Mouse (Mus musculus) liver, embryonic 13.5 days (tissue): ENCODE measurements around the gene Padi1. TPM values are rescaled to one million over a fixed set of nuclear protein-coding genes. Genes with fewer than 3 reads are reported as not detected.

Experiments used
- ATAC-seq: fragments of 200-750 bp; cut with Nextera tagmentation; 2 replicates; pipeline ENCODE4 v1.8.0; 2017; ENCODE audit warnings: low read depth, mild to moderate bottlenecking, moderate number of reproducible peaks, moderate library complexity
- DNase-seq: peaks from one replicate; pipeline ENCODE4 v3.0.0; 2022
- H3K27ac ChIP-seq: fragments of 300-500 bp; sonication (generic); 2 replicates; pipeline ENCODE4 v1.5.1; 2015; ENCODE audit warnings: moderate library complexity, mild to moderate bottlenecking, inconsistent platforms
- H3K27me3 ChIP-seq: fragments of 300-500 bp; sonication (generic); 2 replicates; pipeline ENCODE4 v1.6.1; 2015; ENCODE audit warnings: mild to moderate bottlenecking, inconsistent platforms
- H3K36me3 ChIP-seq: fragments of 300-500 bp; sonication (generic); 2 replicates; pipeline ENCODE4 v1.6.1; 2015; ENCODE audit warnings: mild to moderate bottlenecking, inconsistent platforms
- H3K4me1 ChIP-seq: fragments of 300-500 bp; sonication (generic); replicated peaks from 2 replicates; pipeline ENCODE4 v1.6.1; 2015; ENCODE audit warnings: inconsistent platforms
- H3K4me2 ChIP-seq: fragments of 300-500 bp; sonication (generic); 2 replicates; pipeline ENCODE4 v1.6.1; 2015; ENCODE audit warnings: inconsistent platforms, mild to moderate bottlenecking, moderate library complexity
- H3K4me3 ChIP-seq: fragments of 300-500 bp; sonication (generic); replicated peaks from 2 replicates; pipeline ENCODE4 v1.5.1; 2015; ENCODE audit warnings: mild to moderate bottlenecking, inconsistent platforms
- H3K9ac ChIP-seq: fragments of 300-500 bp; sonication (generic); 2 replicates; pipeline ENCODE4 v1.6.1; 2015; ENCODE audit warnings: mild to moderate bottlenecking, inconsistent platforms
- H3K9me3 ChIP-seq: fragments of 300-500 bp; sonication (generic); replicated peaks from 2 replicates; pipeline ENCODE4 v1.6.1; 2016; ENCODE audit warnings: inconsistent platforms
- WGBS: fragments of 180-500 bp; shearing (Covaris S2); methylation state at CpG from one replicate; pipeline ENCODE4 v1.1.7; 2015; ENCODE audit not compliant: insufficient replicate concordance; 5-methylcytosine and 5-hydroxymethylcytosine counted together
- polyA plus RNA-seq: library from polyadenylated mRNA; unstranded; fragments of >200 nt; fragmentation: Nextera tagmentation; extraction: Ambion mirVana; gene quantifications from 2 replicates; pipeline ENCODE4 v1.2.1, GENCODE M21; 2015

Gene Padi1
- polyA plus RNA-seq, 1 experiment from 2014 or later: 0.03 TPM

DNA sequence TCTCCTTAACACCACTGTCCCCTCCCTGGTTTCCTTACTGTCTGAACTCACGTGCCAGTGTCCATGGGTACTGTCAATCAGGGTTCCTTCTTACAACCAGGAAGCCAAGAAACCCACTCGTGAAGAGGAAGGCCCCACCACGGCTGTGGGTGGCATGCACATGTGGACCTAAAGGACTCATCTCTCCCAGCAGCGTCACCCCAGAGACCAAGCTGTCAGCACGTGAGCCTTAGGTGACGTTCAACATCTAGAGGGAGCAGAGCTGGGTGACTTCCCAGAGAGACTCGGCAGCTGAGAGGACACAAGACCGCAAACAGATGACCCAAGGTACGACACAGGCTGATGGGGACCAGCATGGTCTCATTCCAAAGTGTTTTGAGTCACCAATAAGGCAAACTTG, 31.9 kb upstream of the Padi1 start:
- DNase-seq (no peak), ATAC-seq (no peak)
- Histone ChIP-seq H3K4me2 (no peak overlapping the region), H3K9ac (no peak overlapping the region), H3K4me3 (no peak overlapping the region), H3K36me3 (no peaks in the 10 kb centered on the region), H3K9me3 (peaks cover 7% of the 10 kb centered on the region), H3K27ac (no peak overlapping the region), H3K27me3 (peaks cover 17% of the 10 kb centered on the region), H3K4me1 (peaks cover 11% of the 10 kb centered on the region)
- WGBS: 55% methylated on average over 9 of the region's 9 CpGs

DNA sequence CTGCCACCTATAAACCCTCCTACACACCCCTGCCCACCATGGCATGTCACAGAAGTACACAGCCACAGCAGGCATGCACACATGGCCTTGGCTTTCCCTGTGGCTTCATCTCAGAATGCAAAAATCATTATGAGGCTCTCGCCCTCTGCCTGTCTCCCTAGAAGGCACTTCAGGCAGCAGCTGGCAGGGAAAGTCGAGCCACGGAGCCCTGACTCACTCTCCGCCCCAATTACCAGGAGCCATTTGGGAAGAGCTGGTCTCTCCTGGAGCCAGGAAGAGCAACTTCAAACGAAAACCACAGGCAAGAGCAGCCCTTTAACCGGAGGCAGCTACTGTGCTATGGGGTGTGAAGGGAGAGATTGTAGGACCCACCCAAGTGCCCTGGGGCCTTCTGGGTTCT, 31.1 kb upstream of the Padi1 start:
- Histone ChIP-seq H3K36me3 (no peaks in the 10 kb centered on the region), H3K4me2 (no peak overlapping the region), H3K4me1 (peaks cover 18% of the 10 kb centered on the region), H3K9ac (no peak overlapping the region), H3K4me3 (no peak overlapping the region), H3K9me3 (no peaks in the 10 kb centered on the region), H3K27ac (no peak overlapping the region), H3K27me3 (peaks cover 17% of the 10 kb centered on the region)
- WGBS: 47% methylated on average over 6 of the region's 6 CpGs
- ATAC-seq: no peak
- no peak for DNase-seq

DNA sequence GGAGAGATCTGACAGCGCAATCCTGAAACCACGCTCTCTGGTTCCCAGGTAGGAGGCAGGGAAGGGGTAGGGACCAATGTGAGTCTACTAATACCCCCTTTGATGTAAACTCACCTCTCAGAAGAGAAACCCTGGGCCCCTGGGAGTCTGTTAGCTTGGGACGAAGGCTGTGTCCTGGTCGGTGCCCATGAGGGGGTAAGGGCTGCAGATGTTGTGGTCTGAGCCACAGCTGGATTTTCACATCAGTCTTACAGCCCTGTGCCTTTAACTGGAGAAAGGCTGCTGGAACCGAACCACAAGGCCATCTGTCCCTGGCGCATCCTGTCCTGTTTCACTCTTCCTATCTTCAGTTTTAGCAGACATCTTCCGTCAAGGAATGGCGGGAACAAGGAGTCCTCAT, 30.6 kb upstream of the Padi1 start:
- H3K4me3 ChIP-seq: no peak overlapping the region
- no peaks in the 10 kb centered on the region for H3K9me3 ChIP-seq
- no peak overlapping the region for H3K4me2 ChIP-seq
- peaks cover 21% of the 10 kb centered on the region for H3K4me1 ChIP-seq
- WGBS: 76% methylated on average over 8 of the region's 8 CpGs
- no peak for ATAC-seq
- H3K36me3 ChIP-seq: no peaks in the 10 kb centered on the region
- no peak for DNase-seq
- no peak overlapping the region for H3K9ac ChIP-seq
- no peak overlapping the region for H3K27ac ChIP-seq
- H3K27me3 ChIP-seq: peaks cover 15% of the 10 kb centered on the region

DNA sequence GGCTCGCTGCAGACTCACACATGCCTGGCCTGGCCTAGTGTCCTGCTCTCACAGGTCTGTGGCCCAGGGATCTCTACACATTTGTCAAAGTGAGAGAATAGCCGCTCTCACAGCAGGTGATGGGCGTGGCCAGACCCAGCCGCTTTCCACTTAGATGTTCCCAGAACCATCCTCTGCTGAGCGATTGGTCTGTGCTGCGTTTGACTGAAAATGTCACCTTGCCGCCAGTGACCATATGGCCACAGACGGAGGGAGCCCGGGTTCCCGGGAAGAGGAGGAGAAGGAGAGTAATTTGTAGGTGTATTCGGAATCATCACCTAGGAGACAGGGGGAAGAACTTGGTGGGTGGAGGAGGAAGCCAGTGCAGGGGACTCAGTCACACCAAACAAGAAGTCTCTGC, 27.4 kb upstream of the Padi1 start:
- ATAC-seq (no peak; the same call in 1 of the 2 replicates), DNase-seq (no peak)
- Histone ChIP-seq H3K27me3 (peaks cover 42% of the 10 kb centered on the region), H3K4me2 (no peak overlapping the region), H3K9ac (no peak overlapping the region), H3K36me3 (no peaks in the 10 kb centered on the region), H3K4me3 (no peak overlapping the region), H3K9me3 (no peaks in the 10 kb centered on the region), H3K27ac (no peak overlapping the region), H3K4me1 (peaks cover 38% of the 10 kb centered on the region)
- 62% methylated on average over 11 of the region's 11 CpGs for WGBS

DNA sequence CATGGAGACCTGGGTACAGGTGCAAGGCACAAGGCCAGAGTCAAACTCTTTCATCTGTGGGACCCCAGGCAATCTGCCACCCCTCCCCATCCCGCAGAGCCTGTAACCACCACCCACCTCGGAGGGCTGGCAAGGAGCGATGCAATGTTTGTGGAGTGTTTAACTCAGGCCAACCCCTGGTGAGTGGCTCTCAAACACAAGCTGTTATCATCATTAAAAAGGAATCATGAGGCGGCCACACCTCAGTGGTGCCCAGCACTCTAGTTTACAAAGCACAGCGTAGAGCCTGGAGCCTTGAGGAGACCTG, 27.1 kb upstream of the Padi1 start:
- Histone ChIP-seq H3K9ac (no peak overlapping the region), H3K4me1 (peaks cover 42% of the 10 kb centered on the region), H3K27me3 (peaks cover 45% of the 10 kb centered on the region), H3K4me3 (no peak overlapping the region), H3K27ac (no peak overlapping the region), H3K4me2 (no peak overlapping the region), H3K9me3 (no peaks in the 10 kb centered on the region), H3K36me3 (no peaks in the 10 kb centered on the region)
- WGBS: 76% methylated on average over 5 of the region's 5 CpGs
- ATAC-seq (no peak), DNase-seq (no peak)

DNA sequence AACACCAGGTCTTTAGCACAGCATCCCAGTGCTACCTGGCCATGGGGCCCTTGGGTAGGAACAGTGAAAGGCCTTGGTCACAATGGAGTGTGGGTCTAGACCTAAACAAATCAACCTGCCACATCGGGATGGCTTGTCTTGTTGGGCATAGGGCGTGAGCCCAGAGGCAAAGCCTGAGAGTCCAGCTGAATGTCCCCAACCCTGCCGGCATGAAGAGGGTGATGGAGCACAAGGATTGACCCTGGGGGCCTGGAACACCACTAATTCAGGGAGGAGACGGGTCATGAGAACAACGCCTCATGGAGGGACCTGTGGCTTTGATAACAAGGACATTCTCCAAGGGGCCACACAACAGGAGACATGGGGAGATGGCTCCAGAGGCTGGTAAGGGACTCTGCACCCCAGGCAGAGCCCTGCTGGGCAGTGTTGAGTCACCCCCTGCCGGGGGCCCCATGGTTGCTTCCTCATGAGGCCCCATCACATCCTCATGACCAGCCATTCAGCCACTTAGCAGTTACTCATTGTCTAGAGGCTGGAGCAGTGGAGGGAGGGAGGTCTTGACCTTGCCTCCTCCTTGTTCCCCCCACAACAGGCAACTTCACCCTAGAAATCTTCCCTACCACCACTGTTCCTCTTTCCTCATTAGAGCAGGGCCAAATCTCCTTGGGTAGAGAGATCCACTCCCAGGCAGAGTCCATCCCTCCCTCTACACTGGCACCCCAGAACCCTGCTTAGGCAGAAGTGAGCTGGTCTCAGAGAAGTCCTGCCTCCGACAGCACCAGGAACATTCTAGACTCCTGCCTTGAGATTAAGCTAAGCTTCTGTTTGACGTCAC, 26.5 kb upstream of the Padi1 start:
- Histone ChIP-seq H3K9me3 (no peaks in the 10 kb centered on the region), H3K27me3 (peaks cover 42% of the 10 kb centered on the region), H3K4me3 (no peak overlapping the region), H3K36me3 (no peaks in the 10 kb centered on the region), H3K4me2 (no peak overlapping the region), H3K9ac (no peak overlapping the region; the same call in 1 of the 2 replicates), H3K4me1 (peaks cover 44% of the 10 kb centered on the region), H3K27ac (no peak overlapping the region)
- 56% methylated on average over 8 of the region's 8 CpGs for WGBS
- ATAC-seq (peak; percentile 31; the same call in 1 of the 2 replicates), DNase-seq (no peak)

DNA sequence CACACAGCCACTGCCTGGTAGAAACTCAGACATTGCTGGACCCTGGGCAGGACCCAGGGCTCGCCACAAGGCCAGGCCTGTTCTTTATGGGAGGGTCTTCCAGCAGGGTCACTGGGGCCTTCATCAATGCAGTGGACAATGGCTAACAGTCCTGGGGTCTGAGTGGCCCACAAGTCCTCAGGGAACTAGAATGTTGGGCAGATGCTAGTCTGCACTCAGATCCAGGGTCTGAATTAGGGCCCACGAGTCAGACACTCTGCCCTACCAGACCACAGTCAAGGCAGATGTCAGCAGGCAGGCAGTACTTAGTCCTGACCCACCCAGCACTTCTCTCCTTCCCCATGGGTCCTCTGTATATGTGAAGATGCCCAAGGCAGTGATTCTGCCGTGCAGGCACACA, 25.8 kb upstream of the Padi1 start:
- Histone ChIP-seq H3K4me1 (peaks cover 44% of the 10 kb centered on the region), H3K9me3 (no peaks in the 10 kb centered on the region), H3K27me3 (peaks cover 37% of the 10 kb centered on the region), H3K9ac (no peak overlapping the region), H3K4me2 (no peak overlapping the region), H3K36me3 (no peaks in the 10 kb centered on the region), H3K27ac (no peak overlapping the region), H3K4me3 (no peak overlapping the region)
- 60% methylated on average over 3 of the region's 3 CpGs for WGBS
- no peak for DNase-seq
- no peak for ATAC-seq

DNA sequence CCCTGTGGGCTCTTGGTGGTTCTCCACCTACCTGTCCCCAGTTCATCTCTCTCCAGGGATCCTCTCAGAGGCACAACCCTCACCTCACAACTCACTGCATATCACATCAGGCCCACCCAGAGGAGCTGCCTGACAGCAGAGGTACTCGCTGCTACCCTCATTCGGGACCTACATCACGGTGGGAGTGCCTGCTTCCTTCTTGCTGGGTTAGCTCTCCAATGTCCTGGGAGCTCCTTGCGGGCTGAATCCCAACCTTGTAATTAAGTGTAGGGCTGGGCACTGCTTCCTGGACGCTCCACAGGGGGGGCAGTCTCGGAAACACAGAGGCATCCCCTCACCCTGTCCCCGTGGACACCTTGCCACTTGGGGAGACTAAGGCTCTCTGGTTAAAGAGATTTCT, 25.3 kb upstream of the Padi1 start:
- Histone ChIP-seq H3K4me2 (no peak overlapping the region), H3K4me3 (no peak overlapping the region), H3K9ac (no peak overlapping the region), H3K27ac (no peak overlapping the region), H3K9me3 (no peaks in the 10 kb centered on the region), H3K27me3 (peaks cover 34% of the 10 kb centered on the region), H3K36me3 (no peaks in the 10 kb centered on the region), H3K4me1 (peaks cover 44% of the 10 kb centered on the region)
- no peak for ATAC-seq
- DNase-seq: no peak
- WGBS: 75% methylated on average over 7 of the region's 7 CpGs

DNA sequence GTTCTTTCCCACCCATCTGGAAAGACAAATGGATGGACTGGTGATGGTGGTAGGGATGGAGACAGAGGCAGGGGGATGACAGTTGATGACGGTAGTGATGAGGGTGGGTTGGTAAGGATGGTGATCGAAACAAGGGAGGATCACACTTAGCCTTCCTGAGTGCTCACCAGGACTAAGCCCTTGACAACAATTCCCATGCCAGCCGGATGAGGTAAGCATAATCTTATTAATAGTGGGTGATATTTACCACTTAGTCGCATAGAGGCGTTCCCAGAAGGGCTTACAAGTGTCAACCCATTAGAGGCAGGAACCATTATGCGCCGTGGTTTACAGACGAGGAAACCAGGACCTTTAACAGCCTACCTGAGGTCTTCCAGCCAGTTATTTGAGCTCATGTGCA, 24.4 kb upstream of the Padi1 start:
- Histone ChIP-seq H3K4me1 (peaks cover 44% of the 10 kb centered on the region), H3K27me3 (peaks cover 36% of the 10 kb centered on the region), H3K36me3 (no peaks in the 10 kb centered on the region), H3K9ac (no peak overlapping the region), H3K27ac (no peak overlapping the region), H3K9me3 (no peaks in the 10 kb centered on the region), H3K4me3 (no peak overlapping the region), H3K4me2 (no peak overlapping the region)
- ATAC-seq (no peak), DNase-seq (no peak)
- WGBS: 81% methylated on average over 8 of the region's 8 CpGs

DNA sequence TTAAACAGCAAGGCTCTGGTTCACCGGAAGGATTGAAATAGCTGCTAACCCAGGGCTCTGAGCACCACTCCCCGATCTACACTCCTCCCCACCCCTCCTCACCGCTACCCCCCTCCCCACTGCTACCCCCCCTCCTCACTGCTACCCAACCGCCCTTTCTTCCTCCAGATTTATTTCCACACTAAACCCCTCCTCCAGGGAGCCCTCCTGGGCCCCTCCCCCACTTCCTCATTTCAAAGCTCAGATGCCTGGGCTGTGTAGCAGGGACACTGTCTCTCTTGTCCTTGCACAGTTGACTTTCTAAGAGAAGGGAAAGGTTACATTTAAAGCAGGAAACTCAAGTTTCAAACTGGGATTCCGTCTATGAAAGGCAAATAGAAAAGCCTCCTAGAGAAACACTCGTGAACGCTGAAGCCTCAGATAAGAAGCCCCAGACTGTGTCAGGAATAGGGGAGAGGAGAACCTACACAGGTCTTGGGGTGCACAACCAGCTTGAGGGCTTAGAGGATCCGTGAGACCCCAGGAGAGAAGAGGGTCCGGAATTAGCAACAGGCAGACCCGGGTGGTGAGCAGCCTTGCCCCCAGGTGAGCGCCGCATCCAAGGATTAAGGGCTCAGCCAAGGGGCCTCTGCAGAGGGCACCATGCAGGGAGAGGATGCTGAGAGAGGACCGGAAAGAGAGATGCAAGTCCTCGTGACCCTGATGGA, 23.1 kb upstream of the Padi1 start:
- DNase-seq (no peak), ATAC-seq (no peak)
- H3K4me1 ChIP-seq: peaks cover 44% of the 10 kb centered on the region
- H3K4me3 ChIP-seq: no peak overlapping the region
- 5% methylated on average over 14 of the region's 14 CpGs for WGBS
- no peak overlapping the region for H3K4me2 ChIP-seq
- peaks cover 37% of the 10 kb centered on the region for H3K27me3 ChIP-seq
- no peak overlapping the region for H3K27ac ChIP-seq
- H3K9me3 ChIP-seq: no peaks in the 10 kb centered on the region
- H3K36me3 ChIP-seq: no peaks in the 10 kb centered on the region
- H3K9ac ChIP-seq: peak overlapping the region; percentile 42; the same call in 1 of the 2 replicates

DNA sequence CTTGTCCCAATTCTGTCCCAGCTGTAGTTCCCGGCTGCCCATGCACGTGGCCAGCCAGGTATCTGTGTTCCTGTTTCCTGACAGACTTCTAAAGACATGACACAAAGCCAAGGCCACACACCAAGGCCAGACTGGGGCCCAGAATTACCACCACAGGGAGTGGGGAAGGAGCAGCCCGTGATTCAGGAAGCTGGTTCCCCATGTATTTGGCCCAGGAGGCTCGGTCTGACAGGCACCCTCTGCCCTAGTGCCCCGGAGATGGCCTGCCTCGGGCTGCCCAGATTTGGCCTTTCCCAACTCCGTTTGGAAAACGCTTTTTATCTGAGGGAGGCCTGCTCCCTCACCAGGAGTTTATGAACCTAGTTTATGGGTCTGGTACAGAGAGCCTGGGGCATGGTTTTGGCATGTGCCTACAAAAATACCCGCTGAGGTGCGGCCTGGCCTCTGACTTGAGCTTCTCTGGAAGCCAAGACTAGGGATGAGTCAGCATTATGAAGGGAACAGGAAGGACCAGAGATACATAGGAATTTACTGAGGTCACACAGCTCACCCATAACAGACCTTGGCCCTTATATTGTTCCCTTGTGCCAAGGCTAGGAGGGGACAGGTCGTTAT, 16.6 kb upstream of the Padi1 start:
- H3K27ac ChIP-seq: peak overlapping the region; percentile 83
- H3K9me3 ChIP-seq: no peaks in the 10 kb centered on the region
- peaks cover 9% of the 10 kb centered on the region; the same call in 1 of the 2 replicates for H3K27me3 ChIP-seq
- WGBS: 69% methylated on average over 11 of the region's 11 CpGs
- no peak overlapping the region for H3K4me3 ChIP-seq
- peak overlapping the region; percentile 49 for H3K9ac ChIP-seq
- H3K4me1 ChIP-seq: peaks cover 62% of the 10 kb centered on the region
- DNase-seq (no peak), ATAC-seq (no peak)
- no peaks in the 10 kb centered on the region for H3K36me3 ChIP-seq
- no peak overlapping the region for H3K4me2 ChIP-seq
